Mouse (Mus musculus) olfactory bulb, adult 2 months (tissue): ENCODE measurements at regions not wholly inside any gene's neighbourhood (a gene's known extent, or its start where the extent isn't known, plus 50 kb on each side); places are given as distances from the start of the nearest gene placed in this dataset.

ENCODE experiments used
- H3K27ac ChIP-seq: fragments of 200-500 bp; 2 replicates; pipeline ENCODE4 v1.5.1; 2012; ENCODE audit warnings: low read depth, low read length; ENCODE audit not compliant: insufficient read depth
- H3K4me1 ChIP-seq: fragments of 200-500 bp; 2 replicates; pipeline ENCODE4 v1.6.1; 2012; ENCODE audit warnings: low read length; ENCODE audit not compliant: control insufficient read depth, insufficient read depth
- H3K4me3 ChIP-seq: fragments of 200-500 bp; 2 replicates; pipeline ENCODE4 v1.5.1; 2012; ENCODE audit warnings: mild to moderate bottlenecking, low read depth, low read length, moderate library complexity; ENCODE audit not compliant: insufficient read depth
- CTCF ChIP-seq: fragments of 200-500 bp; IDR thresholded peaks from 2 replicates; pipeline ENCODE4 v1.5.1; 2012; ENCODE audit warnings: low read depth, mild to moderate bottlenecking, low read length, moderate library complexity; ENCODE audit not compliant: insufficient read depth
- POLR2A ChIP-seq: fragments of 200-500 bp; IDR thresholded peaks from 2 replicates; pipeline ENCODE4 v1.6.1; 2012; ENCODE audit warnings: mild to moderate bottlenecking, low read depth, low read length, moderate library complexity; ENCODE audit not compliant: insufficient read depth
- WGBS: fragments of 180-500 bp; shearing (Covaris S2); methylation state at CpG from one replicate; pipeline ENCODE4 v1.1.7; 2018; 5-methylcytosine and 5-hydroxymethylcytosine counted together

GRCm38 (mm10) chr12:70599731-70600130 lies 146.8 kb downstream of the Tmx1 start:
- WGBS, result 88% methylated on average over 6 of the region's 6 CpGs
- no peak for TF ChIP-seq POLR2A
- Histone ChIP-seq H3K27ac (no peak overlapping the region), H3K4me1 (no peaks in the 10 kb centered on the region), H3K4me3 (no peak overlapping the region)

GRCm38 (mm10) chr12:70603869-70604268 lies 151.0 kb downstream of the Tmx1 start:
- H3K4me1 ChIP-seq, result peaks cover 5% of the 10 kb centered on the region
- TF ChIP-seq CTCF (no peak), POLR2A (no peak)
- no peak overlapping the region for H3K27ac ChIP-seq
- 80% methylated on average over 1 of the region's 1 CpGs for WGBS
- H3K4me3 ChIP-seq, result no peak overlapping the region

- no peak overlapping the region for H3K27ac ChIP-seq
- H3K4me1 ChIP-seq, result peaks cover 5% of the 10 kb centered on the region
- WGBS, result 87% methylated on average over 5 of the region's 5 CpGs
- TF ChIP-seq POLR2A, result no peak
- TF ChIP-seq CTCF, result no peak
- no peak overlapping the region for H3K4me3 ChIP-seq
These were observed 155.8 kb downstream of the Tmx1 start for GRCm38 (mm10) chr12:70608672-70609071.

- Histone ChIP-seq H3K4me1 (peaks cover 5% of the 10 kb centered on the region), H3K4me3 (no peak overlapping the region), H3K27ac (no peak overlapping the region)
- TF ChIP-seq CTCF, result no peak
- TF ChIP-seq POLR2A, result no peak
- WGBS, result 84% methylated on average over 7 of the region's 7 CpGs
These were observed 156.4 kb downstream of the Tmx1 start for GRCm38 (mm10) chr12:70609116-70609871.

- 89% methylated on average over 5 of the region's 5 CpGs for WGBS
- no peak overlapping the region for H3K4me3 ChIP-seq
- H3K27ac ChIP-seq, result no peak overlapping the region
- H3K4me1 ChIP-seq, result peaks cover 5% of the 10 kb centered on the region
- TF ChIP-seq POLR2A (no peak), CTCF (no peak)
These were observed 159.0 kb downstream of the Tmx1 start for GRCm38 (mm10) chr12:70611891-70612290.

- TF ChIP-seq POLR2A (no peak), CTCF (no peak)
- peaks cover 3% of the 10 kb centered on the region; the same call in 1 of the 2 replicates for H3K4me1 ChIP-seq
- no peak overlapping the region for H3K4me3 ChIP-seq
- 83% methylated on average over 5 of the region's 5 CpGs for WGBS
- no peak overlapping the region for H3K27ac ChIP-seq
These were observed 160.3 kb downstream of the Tmx1 start for GRCm38 (mm10) chr12:70613244-70613643.

- no peak overlapping the region for H3K4me3 ChIP-seq
- no peak overlapping the region for H3K27ac ChIP-seq
- no peaks in the 10 kb centered on the region for H3K4me1 ChIP-seq
- TF ChIP-seq POLR2A (no peak), CTCF (no peak)
- WGBS, result 98% methylated on average over 2 of the region's 2 CpGs
These were observed 161.2 kb downstream of the Tmx1 start for GRCm38 (mm10) chr12:70614101-70614500.

GRCm38 (mm10) chr12:70614686-70615085 lies 161.8 kb downstream of the Tmx1 start:
- no peaks in the 10 kb centered on the region for H3K4me1 ChIP-seq
- no peak for TF ChIP-seq POLR2A
- no peak for TF ChIP-seq CTCF
- 96% methylated on average over 2 of the region's 2 CpGs for WGBS
- H3K27ac ChIP-seq, result no peak overlapping the region
- H3K4me3 ChIP-seq, result no peak overlapping the region

GRCm38 (mm10) chr12:70615123-70615522 lies 162.2 kb downstream of the Tmx1 start:
- no peaks in the 10 kb centered on the region for H3K4me1 ChIP-seq
- H3K4me3 ChIP-seq, result no peak overlapping the region
- TF ChIP-seq CTCF (no peak), POLR2A (no peak)
- 98% methylated on average over 9 of the region's 9 CpGs for WGBS
- no peak overlapping the region for H3K27ac ChIP-seq
